In genomic region chr19:44932051-44932450, GRCm38 (mm10) we compare ENCODE assay signal across 8 mouse cellular contexts. TPM values are rescaled to one million over a fixed set of nuclear protein-coding genes. Genes with fewer than 3 reads are reported as not detected.
DNase-seq lines count a peak whose midpoint lies in the region; ATAC-seq and TF ChIP-seq lines count a peak whose summit lies in the region.

No protein-coding gene starts in this region.

- H3K27me3 ChIP-seq in CH12.LX (replicated peaks): no peaks in the 10 kb centered on the region
- H3K27me3 ChIP-seq in forebrain, embryonic 14.5 days (replicated peaks; ENCODE audit: control insufficient read depth, insufficient read depth, low read length): no peaks in the 10 kb centered on the region
- H3K27me3 ChIP-seq in liver, embryonic 13.5 days: no peaks in the 10 kb centered on the region; the same call in 1 of the 2 replicates

- ATAC-seq in forebrain, embryonic 14.5 days: no peak
- no peak for ATAC-seq in liver, embryonic 13.5 days (ENCODE audit: low read depth)
- ATAC-seq in monocyte, adult 5-6 weeks (replicated peaks; ENCODE audit: insufficient number of reproducible peaks, low FRiP score, low TSS enrichment, poor library complexity, severe bottlenecking): no peak

- peak overlapping the region; percentile 56 to 97 (median 60) for H3K4me3 ChIP-seq in CH12.LX (replicated peaks in 1 of 3; ENCODE audit: low read depth in 2 of 3, low read length in 2 of 3, poor library complexity in 1 of 3)
- H3K4me3 ChIP-seq in forebrain, embryonic 14.5 days (ENCODE audit: low read depth, low read length): peak overlapping the region; percentile 97
- peak overlapping the region; percentile 87 for H3K4me3 ChIP-seq in liver, embryonic 13.5 days (replicated peaks)

- TF ChIP-seq RAD21 in CH12.LX (IDR thresholded peaks at IDR 0.05; ENCODE audit: low read depth, low read length): no peak

- no peak for TF ChIP-seq EP300 in CH12.LX (IDR thresholded peaks at IDR 0.05; ENCODE audit: low read length)

- 61% methylated on average over 5 of the region's 5 CpGs for WGBS in forebrain, embryonic 14.5 days
- WGBS in liver, embryonic 13.5 days (ENCODE audit: insufficient replicate concordance): 22% methylated on average over 5 of the region's 5 CpGs

- TF ChIP-seq CTCF in CH12.LX (conservative IDR thresholded peaks at IDR 0.05 in 1 of 2, IDR thresholded peaks at IDR 0.05 in 1 of 2; ENCODE audit: low read depth in 2 of 2, low read length in 2 of 2): no peak

- peaks cover 3 to 34% of the 10 kb centered on the region in 2 experiments; a peak in 3 of 4 replicates for H3K4me1 ChIP-seq in CH12.LX (ENCODE audit: control insufficient read depth in 1 of 2, insufficient read depth in 2 of 2)
- peaks cover 9% of the 10 kb centered on the region for H3K4me1 ChIP-seq in forebrain, embryonic 14.5 days (ENCODE audit: control insufficient read depth, insufficient read depth, low read length)
- H3K4me1 ChIP-seq in liver, embryonic 13.5 days (replicated peaks): peaks cover 39% of the 10 kb centered on the region

- dilution Hi-C loops in CH12.LX (cut with MboI; ENCODE audit: extremely low pct_ligation_motif_present, extremely low pct_unique_long_range_greater_than_20kb, low sequenced_read_pairs): no loop called here

- TF ChIP-seq POLR2A in CH12.LX (IDR thresholded peaks at IDR 0.05; ENCODE audit: low read depth, low read length): no peak

- in situ Hi-C loops in CH12.LX (cut with MboI; ENCODE audit: low pct_ligation_motif_present, low pct_unique_long_range_greater_than_20kb, low sequenced_read_pairs): no loop called here

- H3K79me2 ChIP-seq in CH12.LX (replicated peaks; ENCODE audit: control insufficient read depth, extremely low read depth, insufficient read depth, poor library complexity, severe bottlenecking): peaks cover 28% of the 10 kb centered on the region

- peaks cover 16 to 36% of the 10 kb centered on the region in 2 experiments for H3K36me3 ChIP-seq in CH12.LX (replicated peaks in 1 of 2; ENCODE audit: control insufficient read depth in 1 of 2, insufficient read depth in 1 of 2, low read length in 1 of 2)
- H3K36me3 ChIP-seq in forebrain, embryonic 14.5 days (ENCODE audit: control insufficient read depth, insufficient read depth, low read length): peaks cover 20% of the 10 kb centered on the region
- peaks cover 35% of the 10 kb centered on the region for H3K36me3 ChIP-seq in liver, embryonic 13.5 days

- DNase-seq in cerebellum, postnatal 14 days: peak; percentile 11 to 15
- no peak for DNase-seq in cerebellum, adult 18-20 months
- no peak for DNase-seq in CH12.LX (ENCODE audit: extremely low read depth)
- no peak for DNase-seq in forebrain, embryonic 14.5 days (ENCODE audit: low spot score)
- no peak for DNase-seq in liver, embryonic 13.5 days
- DNase-seq in right cerebral cortex, postnatal 25 days: no peak
- DNase-seq in ovary, adult 18-20 months (ENCODE audit: low spot score): no peak

- H3K4me2 ChIP-seq in CH12.LX (ENCODE audit: insufficient read depth, low read depth, poor library complexity, severe bottlenecking): peak overlapping the region; percentile 89
- peak overlapping the region; percentile 73 for H3K4me2 ChIP-seq in forebrain, embryonic 14.5 days (ENCODE audit: low read length)
- peak overlapping the region; percentile 83 for H3K4me2 ChIP-seq in liver, embryonic 13.5 days

- no peak overlapping the region for H3K27ac ChIP-seq in CH12.LX (ENCODE audit: insufficient read depth, low read depth)
- no peak overlapping the region for H3K27ac ChIP-seq in forebrain, embryonic 14.5 days (ENCODE audit: low read depth, low read length)
- H3K27ac ChIP-seq in liver, embryonic 13.5 days: peak overlapping the region; percentile 37; the same call in 1 of the 2 replicates

- H3K9ac ChIP-seq in CH12.LX (ENCODE audit: insufficient read depth, low read depth): peak overlapping the region; percentile 86; the same call in 1 of the 2 replicates
- 0 out of 2 replicates have a peak overlapping the region, but pooled peaks have one; percentile 13 for H3K9ac ChIP-seq in forebrain, embryonic 14.5 days (ENCODE audit: low read length)
- H3K9ac ChIP-seq in liver, embryonic 13.5 days: peak overlapping the region; percentile 64

- H3K9me3 ChIP-seq in CH12.LX (replicated peaks; ENCODE audit: low read length): no peaks in the 10 kb centered on the region
- H3K9me3 ChIP-seq in forebrain, embryonic 14.5 days (replicated peaks; ENCODE audit: control insufficient read depth, low read length): no peaks in the 10 kb centered on the region
- no peaks in the 10 kb centered on the region for H3K9me3 ChIP-seq in liver, embryonic 13.5 days (replicated peaks)

TF ChIP-seq in CH12.LX, 34 proteins besides CTCF, POLR2A, EP300 and RAD21:
- TF ChIP-seq SMC3 (IDR thresholded peaks at IDR 0.05; ENCODE audit: low read depth, low read length): no peak
- no peak for TF ChIP-seq TCF12 (IDR thresholded peaks at IDR 0.05; ENCODE audit: low read depth, low read length)
- no peak for TF ChIP-seq GABPA (IDR thresholded peaks at IDR 0.05; ENCODE audit: insufficient replicate concordance, low read depth, low read length)
- no peak for TF ChIP-seq USF1 (IDR thresholded peaks at IDR 0.05; ENCODE audit: low read depth, low read length)
- TF ChIP-seq UBTF (IDR thresholded peaks at IDR 0.05; ENCODE audit: low read depth, low read length): no peak
- no peak for TF ChIP-seq ZMIZ1 (IDR thresholded peaks at IDR 0.05; ENCODE audit: low read depth, low read length)
- TF ChIP-seq ELF1 (IDR thresholded peaks at IDR 0.05; ENCODE audit: low read depth, low read length): no peak
- no peak for TF ChIP-seq CHD2 (IDR thresholded peaks at IDR 0.05; ENCODE audit: low read length)

RNA-seq across cellular contexts. Expression of gene Slf2, which starts 1.1 kb away (rescaled TPM):
- total RNA-seq in CH12.LX (2012; rRNA removed) (22.2 and 22.6 TPM in 2 replicates), CH12.LX (2014; rRNA removed) (22.9 and 25.3 TPM in 2 replicates)
- polyA plus RNA-seq in CH12.LX (2012; ENCODE audit: insufficient read length, low read depth): 18.6 and 20.6 TPM in 2 replicates
- polyA plus RNA-seq in forebrain, embryonic 14.5 days (2014; fragmentation: Nextera tagmentation; extraction: Ambion mirVana): 22.9 and 28.1 TPM in 2 replicates
- 12.6 and 17.7 TPM in 2 replicates for polyA plus RNA-seq in liver, embryonic 13.5 days (2015; fragmentation: Nextera tagmentation; extraction: Ambion mirVana)
- total RNA-seq in monocyte, adult 5-6 weeks (2017): 49.9 to 61.5 TPM (median 58.2 TPM) in 3 replicates

RNA-seq across cellular contexts. Expression of gene Sema4g, which starts 56.9 kb away (rescaled TPM):
- 0.55 and 1.1 TPM in 2 replicates for total RNA-seq in CH12.LX (2012; rRNA removed)
- 0.38 and 0.71 TPM in 2 replicates for total RNA-seq in CH12.LX (2014; rRNA removed)
- polyA plus RNA-seq in CH12.LX (2012; ENCODE audit: insufficient read length, low read depth): 8.3 and 8.4 TPM in 2 replicates
- 11.0 and 11.3 TPM in 2 replicates for polyA plus RNA-seq in forebrain, embryonic 14.5 days (2014; fragmentation: Nextera tagmentation; extraction: Ambion mirVana)
- polyA plus RNA-seq in liver, embryonic 13.5 days (2015; fragmentation: Nextera tagmentation; extraction: Ambion mirVana): 2.2 and 2.5 TPM in 2 replicates
- 0.29 to 0.39 TPM in 2 of 3 replicates, not detected in the other for total RNA-seq in monocyte, adult 5-6 weeks (2017)

Comparison
In these comparisons a context has a peak if more than half of its experiments do, and no peak if none do; other contexts are left out.
1. DNase-seq: peak in cerebellum, postnatal 14 days (2 of 2); none in cerebellum, adult 18-20 months (0 of 2), CH12.LX (single experiment), forebrain, embryonic 14.5 days (single experiment), liver, embryonic 13.5 days (single experiment), right cerebral cortex, postnatal 25 days (single experiment) and ovary, adult 18-20 months (single experiment).
2. H3K9ac ChIP-seq: peak in every context shown above with its lines; median percentile 86 in CH12.LX; 64 in liver, embryonic 13.5 days; 13 in forebrain, embryonic 14.5 days.
3. Peak in every context shown above with its lines, with median percentiles within 50 percentile points of each other: H3K4me2 ChIP-seq and H3K4me3 ChIP-seq.